Mouse (Mus musculus): ENCODE results near the gene Serpinb1a.
"Not testable (repeated sequence)": the region's sequence is repeated elsewhere in the genome, so short reads cannot be mapped to it uniquely, and the experiment has no call there.

Serpinb1a gene

GRCm38 (mm10) chr13:32850668-32851404, at the start of gene Serpinb1a:
TSS of gene Serpinb1a (minus strand) at chr13:32851185.
- peak; percentile 43 for DNase-seq

GRCm38 (mm10) chr13:32900639-32901038, 49.7 kb upstream of the Serpinb1a start:
- peak; percentile 55 for DNase-seq

- DNase-seq: not testable (repeated sequence)
Measured at GRCm38 (mm10) chr13:32899114-32899513, 48.1 kb upstream of the Serpinb1a start.

- no peak for DNase-seq
Measured at GRCm38 (mm10) chr13:32898111-32898510, 47.1 kb upstream of the Serpinb1a start, which contains the start of gene Serpinb1c. TSS of gene Serpinb1c (minus strand) at chr13:32898211.

- DNase-seq: no peak
Measured at GRCm38 (mm10) chr13:32896931-32897330, 45.9 kb upstream of the Serpinb1a start.

- no peak for DNase-seq
Measured at GRCm38 (mm10) chr13:32884755-32885154, 33.8 kb upstream of the Serpinb1a start.

GRCm38 (mm10) chr13:32873862-32874261, 22.9 kb upstream of the Serpinb1a start:
- no peak for DNase-seq

GRCm38 (mm10) chr13:32868843-32869242, 17.9 kb upstream of the Serpinb1a start:
- DNase-seq: no peak

- not testable (repeated sequence) for DNase-seq
Measured at GRCm38 (mm10) chr13:32868233-32868632, 17.2 kb upstream of the Serpinb1a start.

- no peak for DNase-seq
Measured at GRCm38 (mm10) chr13:32867030-32867429, 16.0 kb upstream of the Serpinb1a start.

GRCm38 (mm10) chr13:32866484-32866883, 15.5 kb upstream of the Serpinb1a start:
- peak; percentile 85 for DNase-seq

GRCm38 (mm10) chr13:32865591-32865990, 14.6 kb upstream of the Serpinb1a start:
- DNase-seq: no peak

GRCm38 (mm10) chr13:32864529-32864928, 13.5 kb upstream of the Serpinb1a start:
- DNase-seq: not testable (repeated sequence)

GRCm38 (mm10) chr13:32863456-32863855, 12.5 kb upstream of the Serpinb1a start:
- no peak for DNase-seq

- no peak for DNase-seq
Measured at GRCm38 (mm10) chr13:32860821-32861220, 9.8 kb upstream of the Serpinb1a start.

GRCm38 (mm10) chr13:32853073-32853472, 2.1 kb upstream of the Serpinb1a start:
- no peak for DNase-seq

GRCm38 (mm10) chr13:32852539-32852938, 1.6 kb upstream of the Serpinb1a start:
- DNase-seq: no peak

- peak; percentile 57 for DNase-seq
Measured at GRCm38 (mm10) chr13:32851967-32852366, 982 bp upstream of the Serpinb1a start.

- DNase-seq: no peak
Measured at GRCm38 (mm10) chr13:32850156-32850555, 829 bp downstream of the Serpinb1a start.

- DNase-seq: no peak
Measured at GRCm38 (mm10) chr13:32849531-32850123, 1.4 kb downstream of the Serpinb1a start.

- no peak for DNase-seq
Measured at GRCm38 (mm10) chr13:32849092-32849491, 1.9 kb downstream of the Serpinb1a start.

- DNase-seq: no peak
Measured at GRCm38 (mm10) chr13:32846221-32846620, 4.8 kb downstream of the Serpinb1a start.

GRCm38 (mm10) chr13:32841349-32841748, 9.6 kb downstream of the Serpinb1a start:
- no peak for DNase-seq

- no peak for DNase-seq
Measured at GRCm38 (mm10) chr13:32839314-32839713, 11.7 kb downstream of the Serpinb1a start.
